Mouse (Mus musculus) lung, adult 2 months (tissue): Measurements from ENCODE around the gene Scp2d1.

Source experiments
- CTCF ChIP-seq: fragments of 200-500 bp; IDR thresholded peaks from 2 replicates; pipeline ENCODE4 v1.5.1; 2011; ENCODE audit warnings: mild to moderate bottlenecking, low read length, control low read depth; ENCODE audit not compliant: insufficient read depth
- POLR2A ChIP-seq: fragments of 200-500 bp; IDR thresholded peaks from 2 replicates; pipeline ENCODE4 v1.6.1; 2011; ENCODE audit warnings: low read depth, mild to moderate bottlenecking, control low read depth, low read length, borderline replicate concordance; ENCODE audit errors: extremely low read depth

DNA sequence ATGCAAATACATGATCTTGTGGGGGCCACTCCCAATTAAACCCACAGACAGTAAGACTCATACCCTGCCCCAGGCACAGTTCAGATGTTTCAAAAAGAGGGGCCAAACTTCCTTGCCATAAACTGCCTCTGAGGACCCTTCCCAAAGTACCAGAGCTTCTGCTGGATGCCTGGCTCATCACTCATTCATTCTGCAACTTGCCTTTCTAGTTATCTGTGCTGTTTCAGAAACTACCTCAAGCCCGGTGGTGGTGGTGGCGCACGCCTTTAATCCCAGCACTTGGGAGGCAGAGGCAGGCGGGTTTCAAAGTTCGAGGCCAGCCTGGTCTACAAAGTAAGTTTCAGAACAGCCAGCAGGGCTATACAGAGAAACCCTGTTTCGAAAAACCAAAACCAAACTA is 39.6 kb upstream of the Scp2d1 start:
- no peak for TF ChIP-seq CTCF
- no peak for TF ChIP-seq POLR2A
